Mouse (Mus musculus): ENCODE results near the gene Ralgapa2. TPM values are rescaled to one million over a fixed set of nuclear protein-coding genes. Genes with fewer than 3 reads are reported as not detected.

The Ralgapa2 gene
- total and polyA plus RNA-seq, 3 experiments = 9.2 to 9.6 TPM; not detected in 1

DNA sequence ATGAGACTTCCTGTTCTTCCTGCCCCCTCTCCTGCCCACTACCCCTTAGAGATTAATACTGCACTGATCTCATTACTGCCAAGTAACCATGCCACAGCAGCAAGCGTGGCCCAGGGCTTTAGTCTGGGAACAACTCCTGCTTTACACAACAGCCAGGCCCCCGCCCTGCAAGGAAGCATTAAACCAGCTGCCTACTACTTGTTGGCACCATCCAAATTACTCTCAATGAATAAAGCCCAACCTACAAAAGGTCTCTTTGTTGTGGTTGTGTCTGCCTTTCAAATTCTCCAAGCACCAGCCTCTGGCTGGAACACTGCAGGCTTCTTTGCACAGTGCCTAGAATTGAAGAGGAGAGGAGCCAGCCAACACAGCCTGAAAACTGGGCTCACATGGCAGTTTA is 164.2 kb downstream of the Ralgapa2 start:
- Histone ChIP-seq H3K4me3 (ENCODE audit: control insufficient read depth in 1 of 2, insufficient read depth in 1 of 2, low read depth in 2 of 2, low read length in 2 of 2) (no peak overlapping the region), H3K36me3 (ENCODE audit: control insufficient read depth in 1 of 2, insufficient read depth in 2 of 2, low read length in 2 of 2) (no peaks in the 10 kb centered on the region), H3K4me1 (ENCODE audit: control insufficient read depth in 1 of 2, insufficient read depth in 2 of 2, low read length in 2 of 2) (no peaks in the 10 kb centered on the region), H3K27me3 (ENCODE audit: control insufficient read depth in 1 of 2, insufficient read depth in 2 of 2, low read length in 2 of 2) (no peaks in the 10 kb centered on the region), H3K9me3 (replicated peaks; ENCODE audit: insufficient read depth, low read length) (no peaks in the 10 kb centered on the region), H3K79me2 (ENCODE audit: control insufficient read depth, insufficient read depth, low read length, poor library complexity) (no peaks in the 10 kb centered on the region), H3K9ac (ENCODE audit: control insufficient read depth, low read depth, low read length, poor library complexity, severe bottlenecking) (no peak overlapping the region), H3K27ac (ENCODE audit: control insufficient read depth, low read depth, low read length) (no peak overlapping the region)
- TF ChIP-seq JUND (IDR thresholded peaks at IDR 0.05; ENCODE audit: low read depth, low read length) (no peak), CTCF (IDR thresholded peaks at IDR 0.05 in 2 of 3, conservative IDR thresholded peaks at IDR 0.05 in 1 of 3; ENCODE audit: control insufficient read depth in 1 of 3, insufficient read depth in 1 of 3, low read depth in 2 of 3, low read length in 3 of 3, poor library complexity in 1 of 3, severe bottlenecking in 1 of 3) (no peak), CHD1 (IDR thresholded peaks at IDR 0.05; ENCODE audit: low read depth, low read length) (no peak), ZKSCAN1 (IDR thresholded peaks at IDR 0.05; ENCODE audit: low read depth, low read length) (no peak), ZC3H11A (IDR thresholded peaks at IDR 0.05; ENCODE audit: low read depth, low read length) (no peak), ZMIZ1 (IDR thresholded peaks at IDR 0.05; ENCODE audit: low read depth, low read length) (no peak), CHD2 (IDR thresholded peaks at IDR 0.05; ENCODE audit: low read length) (no peak), RCOR1 (IDR thresholded peaks at IDR 0.05; ENCODE audit: low read depth, low read length) (no peak), GABPA (IDR thresholded peaks at IDR 0.05; ENCODE audit: low read depth, low read length) (no peak), ELF1 (IDR thresholded peaks at IDR 0.05; ENCODE audit: low read depth, low read length) (no peak), MAX (IDR thresholded peaks at IDR 0.05; ENCODE audit: low read length) (no peak), SMC3 (IDR thresholded peaks at IDR 0.05; ENCODE audit: low read depth, low read length) (no peak), UBTF (IDR thresholded peaks at IDR 0.05; ENCODE audit: borderline replicate concordance, insufficient read depth, low read depth, low read length) (no peak), POLR2A (IDR thresholded peaks at IDR 0.05; ENCODE audit: control insufficient read depth in 1 of 2, insufficient read depth in 1 of 2, low read depth in 1 of 2, low read length in 2 of 2, poor library complexity in 1 of 2) (no peak), MYB (IDR thresholded peaks at IDR 0.05; ENCODE audit: low read depth, low read length) (no peak), POLR2AphosphoS2 (IDR thresholded peaks at IDR 0.05; ENCODE audit: low read length) (no peak), NELFE (IDR thresholded peaks at IDR 0.05; ENCODE audit: low read depth, low read length) (no peak), TBP (IDR thresholded peaks at IDR 0.05; ENCODE audit: low read depth, low read length) (no peak), KAT2A (conservative IDR thresholded peaks at IDR 0.05; ENCODE audit: low read depth, low read length) (no peak), ETS1 (IDR thresholded peaks at IDR 0.05; ENCODE audit: low read depth, low read length) (no peak)
- DNase-seq (ENCODE audit: low read depth, low spot score) = no peak

DNA sequence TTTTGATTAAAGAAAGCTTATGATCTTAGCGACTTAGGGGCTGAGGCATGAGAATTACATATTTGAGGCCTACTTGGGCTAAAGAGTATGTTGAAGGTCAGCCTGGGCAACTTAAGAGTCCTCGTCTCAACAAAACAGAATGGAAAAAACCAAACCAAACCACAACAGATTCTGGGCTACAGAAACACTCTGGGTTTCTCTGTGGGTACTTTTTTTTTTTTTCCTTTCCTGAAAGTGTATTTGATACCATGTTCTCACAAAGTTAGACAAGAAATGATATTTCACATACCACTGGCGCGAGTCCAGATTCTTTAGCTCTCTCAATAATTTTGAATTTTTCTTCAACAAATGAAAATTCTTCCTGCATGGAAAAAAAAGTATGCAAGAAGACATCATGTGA is 172.1 kb downstream of the Ralgapa2 start:
- Histone ChIP-seq H3K79me2 (ENCODE audit: control insufficient read depth, insufficient read depth, low read length, poor library complexity) (no peaks in the 10 kb centered on the region), H3K27ac (ENCODE audit: control insufficient read depth, low read depth, low read length) (no peak overlapping the region), H3K9ac (ENCODE audit: control insufficient read depth, low read depth, low read length, poor library complexity, severe bottlenecking) (no peak overlapping the region), H3K9me3 (replicated peaks; ENCODE audit: insufficient read depth, low read length) (no peaks in the 10 kb centered on the region), H3K27me3 (ENCODE audit: control insufficient read depth in 1 of 2, insufficient read depth in 2 of 2, low read length in 2 of 2) (no peaks in the 10 kb centered on the region), H3K4me1 (ENCODE audit: control insufficient read depth in 1 of 2, insufficient read depth in 2 of 2, low read length in 2 of 2) (no peaks in the 10 kb centered on the region), H3K36me3 (ENCODE audit: control insufficient read depth in 1 of 2, insufficient read depth in 2 of 2, low read length in 2 of 2) (no peaks in the 10 kb centered on the region; a peak in 1 of 4 replicates), H3K4me3 (ENCODE audit: control insufficient read depth in 1 of 2, insufficient read depth in 1 of 2, low read depth in 2 of 2, low read length in 2 of 2) (no peak overlapping the region)
- TF ChIP-seq MAX (IDR thresholded peaks at IDR 0.05; ENCODE audit: low read length) = no peak
- TF ChIP-seq USF1 (IDR thresholded peaks at IDR 0.05; ENCODE audit: low read depth, low read length) = no peak
- TF ChIP-seq JUND (IDR thresholded peaks at IDR 0.05; ENCODE audit: low read depth, low read length) = no peak
- TF ChIP-seq MEF2A (IDR thresholded peaks at IDR 0.05; ENCODE audit: extremely low read depth, insufficient replicate concordance, low read depth, low read length, poor library complexity, severe bottlenecking) = no peak
- no peak for TF ChIP-seq CHD1 (IDR thresholded peaks at IDR 0.05; ENCODE audit: low read depth, low read length)
- TF ChIP-seq POLR2A (IDR thresholded peaks at IDR 0.05; ENCODE audit: control insufficient read depth in 1 of 2, insufficient read depth in 1 of 2, low read depth in 1 of 2, low read length in 2 of 2, poor library complexity in 1 of 2) = no peak
- DNase-seq (ENCODE audit: low read depth, low spot score) = no peak
